Mouse (Mus musculus): ENCODE results near the gene Gm20503.

Gm20503 gene

DNA sequence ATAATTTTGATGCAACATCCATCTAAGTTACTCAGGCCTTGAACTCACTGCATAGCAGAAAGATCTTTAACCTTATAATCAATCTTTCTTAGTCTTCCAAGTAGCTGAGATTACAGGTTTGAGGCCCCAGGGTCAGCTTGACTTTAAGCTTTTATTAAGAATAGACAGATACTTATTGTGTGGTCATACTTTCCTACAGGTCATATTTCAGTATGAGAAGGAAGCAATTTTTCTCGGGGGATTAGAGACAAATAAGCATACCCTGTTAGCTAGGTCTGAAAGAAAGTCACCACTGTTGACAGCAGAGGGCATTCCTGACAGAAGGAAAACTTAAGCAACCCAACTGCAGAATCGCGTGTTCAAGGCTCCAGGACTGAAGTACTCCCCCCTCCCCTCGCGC lies 5.0 kb downstream of the Gm20503 start:
- DNase-seq (ENCODE audit: low spot score) = no peak

DNA sequence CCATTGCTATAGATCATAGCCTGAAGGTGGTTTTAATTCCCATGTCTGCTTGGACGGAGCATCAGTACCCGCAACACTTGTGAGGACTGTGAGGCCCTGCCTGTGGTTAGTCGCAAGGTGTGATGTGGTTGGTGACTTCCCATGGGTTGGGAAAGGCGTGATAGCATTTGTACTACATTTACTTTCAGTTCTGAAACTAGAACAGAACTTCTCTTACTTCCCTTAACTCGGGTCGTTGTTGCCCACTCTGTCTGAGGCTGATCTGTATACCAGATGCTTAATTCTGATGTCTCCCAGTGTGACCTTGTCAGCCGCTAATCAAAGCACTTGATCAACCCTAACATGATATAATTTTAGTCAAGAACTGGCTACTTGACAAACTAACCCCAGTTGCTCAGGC lies 6.2 kb downstream of the Gm20503 start:
- no peak for DNase-seq (ENCODE audit: low spot score)

DNA sequence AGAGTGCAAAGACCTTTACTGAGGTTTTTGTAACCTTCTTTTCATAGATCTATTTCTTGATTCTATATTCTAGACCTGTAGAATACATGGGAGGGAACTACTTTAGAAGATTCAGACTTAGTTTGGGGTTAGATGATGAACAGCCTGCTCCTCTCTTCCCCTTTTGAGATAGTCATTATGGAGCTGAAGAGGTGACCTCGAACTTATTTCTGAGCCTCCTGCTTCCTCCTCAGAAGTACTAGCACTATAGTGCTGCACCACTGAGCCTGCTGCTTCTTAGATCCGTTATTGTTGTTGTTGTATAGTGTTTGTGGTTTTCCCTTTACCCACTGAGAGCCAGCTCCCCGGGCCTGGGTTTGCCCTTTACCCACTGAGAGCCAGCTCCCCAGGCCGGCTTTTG lies 6.7 kb downstream of the Gm20503 start:
- DNase-seq (ENCODE audit: low spot score) = no peak

DNA sequence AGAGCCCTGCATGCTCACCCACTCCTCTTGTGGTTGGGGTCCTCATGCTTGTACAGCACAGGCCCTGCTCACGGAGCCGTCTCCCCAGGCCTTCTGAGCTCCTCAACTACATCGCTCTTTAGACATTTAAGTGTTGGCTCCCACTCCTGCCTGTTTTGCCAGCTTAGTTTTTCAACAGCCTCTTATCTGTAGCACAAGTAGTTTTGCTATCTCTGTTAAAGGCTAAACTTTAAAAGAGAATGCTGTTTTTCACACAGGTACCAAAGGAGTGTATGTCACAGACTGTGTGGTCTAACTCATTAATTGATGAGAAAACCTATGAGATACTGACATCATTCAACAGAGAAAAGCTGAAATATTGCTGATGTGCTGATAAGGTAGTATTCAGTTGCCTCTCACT lies 8.4 kb downstream of the Gm20503 start:
- no peak for DNase-seq (ENCODE audit: low spot score)

DNA sequence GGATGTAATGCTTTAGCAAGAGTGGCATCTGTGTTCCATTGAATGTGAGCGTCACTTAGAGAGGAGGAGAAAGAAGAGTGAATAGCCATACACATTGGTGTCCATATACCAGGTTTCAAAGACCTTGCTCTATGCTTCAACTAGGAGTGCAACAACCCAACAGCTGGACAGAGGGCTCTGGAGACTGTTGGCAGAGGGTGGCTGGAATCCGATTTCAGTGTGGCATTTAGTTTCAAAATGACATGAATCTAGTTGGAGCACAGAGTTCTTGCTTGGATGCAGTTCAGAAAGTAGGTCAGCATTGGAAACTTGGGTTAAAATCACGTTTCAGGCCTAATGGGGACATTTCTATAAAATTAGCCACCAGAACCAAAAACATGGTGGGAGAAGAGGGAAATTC lies 12.2 kb downstream of the Gm20503 start:
- DNase-seq (ENCODE audit: low spot score) = no peak

DNA sequence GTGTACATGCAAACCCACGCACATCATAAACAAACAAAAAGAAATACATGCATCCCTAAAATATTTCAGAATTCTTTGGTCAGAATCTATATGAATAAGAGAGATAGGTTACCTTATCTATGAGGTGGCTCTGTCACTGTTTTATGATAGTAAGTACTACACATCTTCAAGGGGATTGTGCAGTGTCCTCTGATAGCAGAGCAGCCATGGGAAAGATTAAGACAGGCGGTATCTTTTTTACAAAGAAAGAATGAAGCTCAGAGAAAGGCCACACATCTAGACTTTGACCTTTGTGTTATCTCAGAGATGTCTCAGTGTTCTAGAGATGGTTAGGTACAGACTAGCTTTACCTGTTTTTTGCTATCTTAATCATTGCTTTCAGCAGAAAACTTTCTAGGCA lies 13.9 kb downstream of the Gm20503 start:
- DNase-seq (ENCODE audit: low spot score) = no peak

DNA sequence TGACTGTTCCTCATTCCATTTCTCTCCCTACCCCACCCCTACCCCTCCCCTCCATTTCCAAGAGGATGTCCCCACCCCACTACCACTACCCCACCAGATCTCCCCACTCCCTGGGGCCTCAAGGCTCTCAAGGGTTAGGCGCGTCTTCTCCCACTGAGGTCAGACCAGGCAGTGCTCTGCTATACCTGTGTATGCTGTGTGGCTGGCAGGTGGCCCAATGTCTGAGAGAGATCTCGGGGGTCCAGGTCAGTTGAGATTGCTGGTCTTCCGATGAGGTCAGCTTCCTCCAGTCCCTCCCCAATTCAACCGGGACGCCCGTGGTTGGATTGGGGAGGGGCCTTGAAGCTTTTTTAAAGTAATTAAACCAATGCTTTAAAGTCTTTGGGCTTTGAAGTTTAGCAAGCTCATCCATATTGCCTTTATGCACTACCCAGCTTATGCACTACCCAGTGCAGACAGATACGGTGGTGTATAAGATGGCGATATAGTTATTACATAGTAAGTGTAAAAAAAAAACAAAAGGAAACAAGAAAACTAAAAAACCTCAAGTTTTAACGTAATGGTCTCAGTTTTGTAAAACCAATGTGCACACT lies 31.4 kb downstream of the Gm20503 start:
- DNase-seq (ENCODE audit: low spot score) = no peak

DNA sequence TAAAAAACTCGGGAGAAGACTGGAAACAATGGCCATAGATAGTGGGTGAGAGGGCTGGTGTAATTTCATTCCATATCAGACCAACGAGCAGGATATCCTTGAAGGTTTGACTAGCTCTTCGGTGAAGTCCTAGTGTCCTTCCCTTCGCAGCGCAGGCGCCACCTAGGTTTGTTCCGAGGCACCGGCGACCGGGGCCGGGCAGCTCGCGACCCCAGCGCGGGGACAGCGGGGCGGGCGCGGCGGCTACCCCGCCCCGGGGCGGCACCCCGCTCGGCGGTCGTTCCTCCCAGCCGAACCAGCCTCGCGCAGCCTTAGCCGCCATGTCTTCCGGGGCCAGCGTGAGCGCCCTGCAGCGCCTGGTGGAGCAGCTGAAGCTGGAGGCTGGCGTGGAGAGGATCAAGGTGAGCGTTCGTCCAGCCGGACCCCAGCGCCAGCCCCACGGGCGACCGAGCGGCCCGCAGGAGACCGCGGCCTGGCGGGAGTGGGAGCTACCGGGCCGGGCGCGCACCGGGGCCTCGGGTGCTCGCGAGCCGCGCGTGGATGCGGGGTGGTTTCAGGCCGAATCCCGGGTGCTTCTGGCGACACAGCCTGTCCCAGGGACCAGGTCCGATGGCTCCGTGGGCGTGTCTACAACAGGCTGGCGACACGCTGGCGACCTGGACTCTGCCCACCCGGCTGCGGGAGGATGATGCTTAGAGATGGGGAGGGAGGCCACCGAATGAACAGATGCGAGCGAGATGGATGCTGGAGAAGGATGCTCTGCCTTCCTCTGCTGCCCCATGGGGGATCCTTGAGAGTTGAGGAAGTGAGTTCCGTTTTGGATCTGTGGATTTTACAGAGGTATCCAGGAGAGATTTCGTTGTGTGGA lies 32.1 kb downstream of the Gm20503 start, which contains the start of gene Gng10:
Gene Gng10 (plus strand): TSS at position 171 of the 868 bp plus-strand sequence.
- peak; percentile 57 for DNase-seq (ENCODE audit: low spot score)

DNA sequence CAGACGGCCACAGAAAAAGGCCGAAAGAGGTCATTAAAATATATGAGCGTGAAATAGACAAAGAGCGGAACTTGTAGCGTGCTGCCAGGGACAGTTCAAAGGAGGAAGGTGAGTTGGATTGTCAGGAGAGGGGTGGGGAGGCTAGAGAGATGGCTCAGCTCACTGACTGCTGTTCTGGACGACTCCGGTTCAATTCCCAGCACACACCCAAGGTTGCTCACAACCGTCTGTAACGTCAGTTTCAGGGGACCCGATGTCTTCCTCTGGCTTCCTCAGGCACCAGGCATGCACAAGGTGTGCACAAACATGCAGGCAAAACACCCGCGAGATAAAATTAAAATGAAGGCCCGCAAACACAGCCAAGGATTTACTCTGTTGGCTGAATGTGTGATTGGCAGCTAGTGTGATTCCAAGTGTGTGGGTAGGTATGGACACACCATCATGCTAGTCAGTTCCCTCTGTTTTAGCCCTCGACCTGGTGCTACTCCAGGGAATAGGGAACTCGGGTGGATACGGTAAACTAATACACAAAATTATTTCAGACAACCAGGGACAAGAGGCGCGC lies 32.9 kb downstream of the Gm20503 start:
- DNase-seq (ENCODE audit: low spot score) = no peak

DNA sequence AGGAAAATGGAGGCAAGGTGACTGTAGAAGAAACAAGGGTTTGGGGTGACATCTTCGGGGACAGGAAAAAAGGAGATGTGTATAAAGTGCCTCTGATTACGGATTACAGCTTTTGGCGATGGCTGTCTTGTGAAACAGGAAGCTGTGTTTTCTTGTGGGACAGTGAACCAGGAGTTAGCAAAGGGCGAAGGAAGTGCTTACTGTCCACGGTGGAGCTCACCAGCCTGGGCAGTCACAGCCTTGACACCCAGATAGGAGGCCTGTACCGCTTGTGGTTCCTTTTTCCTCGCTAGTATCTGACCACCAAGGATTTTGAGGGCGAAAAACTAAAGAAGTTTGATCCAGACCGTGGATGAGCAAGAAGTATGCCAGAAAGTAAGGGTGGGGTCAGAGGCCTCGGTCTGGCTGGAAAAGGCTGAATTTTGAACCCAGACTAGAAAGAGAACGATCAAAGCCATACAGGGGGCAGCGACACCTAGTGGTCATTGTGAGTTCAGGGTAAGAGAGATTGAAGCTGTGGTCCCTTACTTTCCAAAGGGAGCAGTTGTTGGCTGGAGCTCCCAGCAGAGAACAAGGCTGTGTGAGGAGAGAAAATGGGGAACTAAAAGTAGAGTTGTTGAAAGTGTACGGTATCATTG lies 33.6 kb downstream of the Gm20503 start:
- peak; percentile 58 for DNase-seq (ENCODE audit: low spot score)

DNA sequence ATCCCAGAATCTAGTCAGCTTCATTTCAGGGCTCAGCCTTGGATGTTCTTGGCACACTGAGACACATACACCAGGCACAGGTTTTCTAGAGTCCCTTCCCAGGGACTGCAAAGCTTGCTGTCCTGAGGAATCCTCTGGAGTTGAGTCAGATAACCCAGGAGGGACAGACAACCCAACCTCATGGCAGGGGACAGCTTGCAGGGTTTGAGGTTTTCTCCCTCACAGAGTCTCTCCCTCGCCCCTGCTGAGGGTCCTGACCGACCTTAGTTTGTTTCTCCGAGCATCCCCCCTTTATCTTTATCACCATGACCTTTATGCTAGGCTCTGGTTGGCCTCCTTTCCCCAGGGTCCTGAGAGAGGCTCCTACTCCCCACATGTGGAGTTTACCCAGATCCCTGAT lies 34.5 kb downstream of the Gm20503 start:
- DNase-seq (ENCODE audit: low spot score) = no peak

DNA sequence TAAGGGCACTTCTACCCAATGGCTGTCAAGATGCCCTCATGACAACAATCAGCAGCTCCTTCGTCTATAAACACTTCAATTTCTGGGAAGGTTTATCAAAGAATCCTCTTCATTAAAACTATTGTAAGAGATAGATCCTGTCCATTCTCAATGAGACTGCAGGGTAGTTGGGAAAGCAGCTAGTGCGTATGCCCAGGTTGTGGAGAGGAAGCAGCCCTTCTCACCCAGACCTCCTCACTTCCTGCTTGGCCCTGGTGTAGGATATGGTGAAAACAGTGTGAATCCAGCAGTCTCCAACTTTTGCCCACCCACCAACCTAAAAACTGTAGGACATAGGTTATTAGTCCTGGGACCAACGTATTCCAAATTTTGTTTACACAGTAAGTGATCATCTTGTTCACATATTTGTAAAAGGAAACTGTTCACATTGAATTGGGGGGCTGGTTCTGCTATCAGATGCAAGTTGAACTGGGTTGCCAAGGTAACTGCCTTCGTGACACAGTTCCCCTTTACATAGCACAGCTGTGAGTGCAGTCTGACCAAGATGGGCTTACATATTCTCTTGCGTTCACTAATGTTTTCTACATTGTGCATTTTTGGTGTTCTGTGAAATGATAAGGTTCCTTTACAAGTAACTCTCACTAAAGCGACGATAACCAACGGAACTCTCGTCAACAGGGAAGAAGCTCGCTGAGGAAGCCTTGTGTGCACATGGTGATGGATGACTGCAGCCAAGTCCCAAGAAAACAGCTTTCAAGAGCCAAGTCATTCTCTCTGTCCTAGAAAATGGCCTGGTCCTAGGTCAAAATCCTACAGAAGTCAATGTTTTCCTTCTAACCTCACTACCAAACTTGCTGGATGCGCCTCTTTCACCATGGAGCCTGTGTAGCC lies 37.6 kb downstream of the Gm20503 start:
- no peak for DNase-seq (ENCODE audit: low spot score)

DNA sequence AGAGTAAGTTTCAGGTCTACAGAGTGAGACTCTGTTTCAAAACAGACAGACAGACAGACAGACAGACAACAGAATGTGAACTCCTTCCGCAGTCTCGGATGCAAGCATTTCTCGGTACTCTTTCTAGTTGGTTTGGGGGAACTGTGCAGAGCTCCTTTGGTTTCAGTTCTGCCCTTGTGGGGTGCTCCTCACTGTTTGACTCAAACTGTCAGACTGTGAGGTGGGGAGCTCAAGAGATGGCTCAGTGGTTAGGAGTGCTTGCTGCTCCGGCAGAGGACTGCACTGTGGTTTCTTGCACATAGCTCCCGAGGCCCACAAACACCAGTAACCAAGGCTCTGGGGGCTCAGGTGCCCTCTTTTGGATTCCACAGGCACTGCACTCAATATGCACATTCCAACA lies 40.1 kb downstream of the Gm20503 start:
- DNase-seq (ENCODE audit: low spot score) = no peak

DNA sequence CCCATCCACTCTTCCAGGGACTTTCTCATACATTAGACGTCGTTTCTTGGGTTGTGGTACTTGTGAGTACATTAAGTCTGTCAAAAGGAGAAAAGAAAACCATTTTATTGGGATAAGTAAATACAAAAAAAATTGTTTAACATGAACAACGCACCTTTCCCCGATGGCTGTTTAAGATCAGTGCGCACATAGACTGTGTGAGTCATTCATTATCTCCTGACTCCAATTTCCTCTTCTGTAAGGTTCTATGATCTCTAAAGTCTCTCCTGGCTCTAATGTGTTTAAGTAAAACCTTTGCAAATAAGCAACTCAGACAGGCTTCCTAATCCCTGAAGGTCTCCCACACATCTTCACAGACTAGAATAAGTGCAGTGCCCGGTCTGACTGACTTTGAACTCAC lies 40.9 kb downstream of the Gm20503 start:
- DNase-seq (ENCODE audit: low spot score) = no peak

DNA sequence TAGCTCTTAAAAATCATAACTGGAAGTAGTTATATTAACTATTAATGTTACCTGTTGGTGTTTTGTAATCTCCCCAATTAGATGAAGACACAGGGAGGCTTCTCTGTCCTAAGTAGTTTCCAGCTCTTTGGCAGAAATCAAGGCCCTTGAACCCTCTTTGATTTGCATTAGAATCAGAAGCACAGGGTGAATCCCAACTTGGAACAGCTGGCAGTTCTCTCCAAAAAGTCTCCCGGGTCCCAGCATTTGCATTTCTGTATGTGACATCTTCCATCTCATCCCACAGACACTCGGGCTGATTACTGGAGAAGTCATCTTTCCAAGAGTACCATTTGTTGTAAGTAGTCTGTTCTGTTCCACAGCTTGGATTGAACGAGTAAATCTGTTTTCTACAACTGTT lies 44.2 kb downstream of the Gm20503 start:
- DNase-seq (ENCODE audit: low spot score) = no peak

DNA sequence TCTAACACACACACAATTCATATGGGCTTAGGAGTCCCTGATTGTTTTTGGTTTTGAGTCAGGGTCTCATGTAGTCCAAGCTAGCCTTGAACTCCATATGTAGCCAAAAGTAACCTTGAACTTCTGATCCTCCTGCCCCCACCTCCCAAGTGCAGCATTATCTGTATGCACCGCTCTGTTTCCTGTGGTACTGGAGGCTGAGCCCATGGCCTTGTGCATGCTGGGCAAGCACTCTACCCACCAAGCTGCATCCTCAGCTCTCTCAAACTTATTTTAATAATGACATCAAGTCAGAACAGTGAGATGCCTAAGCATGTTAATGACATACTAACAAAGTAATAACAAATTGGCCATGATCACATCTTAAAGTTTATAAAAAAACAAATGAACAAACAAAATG lies 48.1 kb downstream of the Gm20503 start:
- DNase-seq (ENCODE audit: low spot score) = no peak

DNA sequence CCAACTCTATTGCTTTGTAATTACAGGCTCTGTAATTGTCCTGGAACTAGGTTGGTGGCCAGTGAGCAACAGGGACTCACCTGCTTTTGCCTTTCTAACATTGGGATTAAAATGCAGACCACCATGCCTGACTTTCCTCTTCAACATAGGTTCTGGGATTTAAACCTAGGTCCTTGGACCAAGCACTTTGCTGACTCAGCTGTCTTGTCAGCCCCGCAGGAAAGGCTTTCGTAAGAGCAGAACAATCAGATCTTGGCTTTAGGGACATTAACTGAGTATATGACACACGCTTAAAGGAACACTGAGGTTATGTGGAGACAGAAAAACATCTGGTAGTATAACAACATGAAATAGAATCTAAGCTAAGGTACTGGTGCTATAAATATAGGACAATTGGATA lies 54.9 kb downstream of the Gm20503 start:
- DNase-seq (ENCODE audit: low spot score) = no peak

DNA sequence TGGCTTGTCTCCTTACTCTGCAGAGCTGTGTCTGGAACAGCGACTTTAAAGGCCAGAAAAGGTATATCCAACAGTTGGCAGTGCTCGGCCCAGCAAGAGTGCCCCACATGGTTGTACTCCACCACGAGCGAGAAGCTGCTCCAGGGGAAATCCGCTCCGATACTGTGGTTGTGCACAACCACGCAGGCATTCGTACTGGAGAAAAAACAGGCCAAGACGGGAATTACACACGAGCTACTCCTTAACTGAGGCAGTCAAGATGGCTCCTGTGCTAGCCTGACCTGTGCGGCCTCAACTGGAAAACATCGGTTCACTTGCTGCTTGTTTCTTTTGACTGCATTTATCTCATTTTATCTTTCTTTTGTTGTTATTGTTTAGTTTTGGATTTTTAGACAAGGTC lies 59.5 kb downstream of the Gm20503 start:
- DNase-seq (ENCODE audit: low spot score) = no peak

DNA sequence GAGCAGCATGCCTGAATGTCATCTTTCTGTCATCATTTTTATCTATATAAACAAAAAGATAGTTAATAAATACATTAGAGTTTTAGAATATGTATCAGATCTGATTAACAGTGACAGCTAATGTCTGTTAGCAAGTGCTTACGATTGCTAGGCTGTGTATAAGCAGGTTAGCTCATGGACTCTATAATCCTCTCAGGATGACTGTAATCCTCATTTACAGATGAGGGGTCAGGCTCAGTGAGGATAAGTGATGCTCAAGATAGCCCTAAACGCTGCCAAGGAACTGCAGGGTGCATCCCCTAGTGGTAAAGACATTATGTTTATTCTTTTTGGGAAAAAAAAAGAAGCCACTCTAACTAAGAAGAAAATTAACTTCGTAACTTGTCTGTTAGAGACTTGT lies 66.3 kb downstream of the Gm20503 start:
- no peak for DNase-seq (ENCODE audit: low spot score)

DNA sequence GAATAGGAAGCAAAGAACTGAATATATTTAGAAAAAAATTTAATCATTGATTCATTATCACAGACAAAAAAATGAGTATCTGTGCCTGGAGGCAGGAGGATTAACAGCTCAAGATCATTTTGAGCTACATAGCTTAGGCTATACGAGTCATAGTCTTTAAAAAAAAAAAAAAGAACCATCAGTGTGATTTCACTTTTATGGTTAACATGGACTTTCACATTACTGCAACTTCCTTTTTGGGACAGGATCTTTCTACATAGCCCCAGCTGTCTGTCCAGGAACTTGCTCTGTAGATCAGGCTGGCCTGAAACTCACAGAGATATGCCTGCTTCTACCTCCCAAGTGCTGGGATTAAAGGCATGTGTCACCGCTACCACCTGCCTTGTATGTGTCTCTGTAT lies 80.4 kb downstream of the Gm20503 start:
- no peak for DNase-seq (ENCODE audit: low spot score)

DNA sequence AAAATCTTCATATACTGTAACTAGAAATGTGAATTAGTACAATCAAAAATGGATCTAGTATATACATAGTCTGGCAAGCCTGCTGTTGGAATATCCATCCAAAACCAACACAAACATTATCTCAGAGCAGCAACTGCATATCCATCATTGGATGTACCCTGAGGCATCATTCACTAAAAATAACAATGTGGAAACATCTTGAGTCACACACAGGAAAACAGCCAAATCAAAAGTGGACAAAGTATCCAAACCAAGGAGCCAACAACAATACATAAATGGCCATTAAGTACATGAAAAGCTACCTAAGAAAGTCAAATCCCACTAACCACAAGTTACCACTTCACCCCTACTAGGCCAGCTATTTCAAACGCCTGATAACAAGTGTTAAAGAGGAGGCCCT lies 86.4 kb downstream of the Gm20503 start:
- DNase-seq (ENCODE audit: low spot score) = no peak
